Mouse (Mus musculus) frontal cortex, adult 2 months (tissue): ENCODE measurements around the gene Klf6. TPM values are rescaled to one million over a fixed set of nuclear protein-coding genes. Genes with fewer than 3 reads are reported as not detected.

Experiments used
- DNase-seq, 2 experiments: peaks; one replicate each; pipeline ENCODE4 v3.0.0; 2022; ENCODE audit warnings: low spot score in 1 of 2; ENCODE audit errors: extremely low spot score in 1 of 2
- polyA plus RNA-seq: library from polyadenylated mRNA; depleted of rRNA; stranded (reverse); fragments of >200 nt; gene quantifications from 2 replicates; pipeline ENCODE4 v1.2.3, GENCODE M21; 2012; rRNA removed

Klf6 gene
- 18.1 and 20.9 TPM in 2 replicates for polyA plus RNA-seq

DNA sequence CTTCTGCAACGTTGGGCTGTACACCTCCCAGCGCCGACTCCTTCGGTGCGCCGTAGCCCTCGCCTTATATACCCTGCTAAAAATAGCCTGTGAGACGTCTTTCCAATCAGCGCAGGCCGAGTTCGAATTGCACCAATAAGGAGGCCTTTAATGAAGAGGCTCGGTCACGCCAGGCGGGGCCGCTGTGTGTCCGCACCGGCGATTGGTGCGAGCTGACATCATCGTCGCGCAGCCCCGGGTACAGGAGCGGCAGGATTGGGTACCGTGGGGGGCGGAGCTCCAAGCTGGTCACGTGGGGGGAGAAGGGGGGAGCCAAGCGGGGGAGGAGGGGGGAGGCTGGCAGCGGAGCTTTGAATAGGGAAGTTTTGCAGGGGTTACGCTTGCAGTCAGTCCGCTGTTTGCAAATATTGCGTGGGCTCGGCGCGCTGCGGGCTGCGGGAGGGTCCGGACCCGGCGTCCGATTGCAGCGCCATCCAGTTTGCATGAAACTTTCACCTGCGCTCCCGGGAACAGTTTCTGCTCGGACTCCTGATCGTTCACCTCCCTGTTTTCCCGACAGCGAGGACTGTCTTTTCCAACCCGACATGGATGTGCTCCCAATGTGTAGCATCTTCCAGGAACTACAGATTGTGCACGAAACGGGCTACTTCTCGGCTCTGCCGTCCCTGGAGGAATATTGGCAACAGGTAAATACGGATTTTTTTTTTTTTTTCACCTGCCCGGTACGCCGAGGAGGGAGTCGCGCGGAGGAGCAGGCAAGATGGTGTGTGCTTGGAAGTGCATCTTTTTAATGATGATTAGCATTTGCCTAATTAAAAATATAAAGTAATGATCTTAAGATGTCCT lies at the start of gene Klf6:
Gene Klf6 (plus strand): TSS at position 326 of the 846 bp plus-strand sequence.
- peak; percentile 99 to 100 for DNase-seq

- no peak for DNase-seq
These were observed 47.8 kb upstream of the Klf6 start for GRCm38 (mm10) chr13:5813433-5813832.

- DNase-seq = no peak
These were observed 44.0 kb upstream of the Klf6 start for GRCm38 (mm10) chr13:5817250-5817649.

- no peak for DNase-seq
These were observed 42.1 kb upstream of the Klf6 start for GRCm38 (mm10) chr13:5819173-5819572.

DNA sequence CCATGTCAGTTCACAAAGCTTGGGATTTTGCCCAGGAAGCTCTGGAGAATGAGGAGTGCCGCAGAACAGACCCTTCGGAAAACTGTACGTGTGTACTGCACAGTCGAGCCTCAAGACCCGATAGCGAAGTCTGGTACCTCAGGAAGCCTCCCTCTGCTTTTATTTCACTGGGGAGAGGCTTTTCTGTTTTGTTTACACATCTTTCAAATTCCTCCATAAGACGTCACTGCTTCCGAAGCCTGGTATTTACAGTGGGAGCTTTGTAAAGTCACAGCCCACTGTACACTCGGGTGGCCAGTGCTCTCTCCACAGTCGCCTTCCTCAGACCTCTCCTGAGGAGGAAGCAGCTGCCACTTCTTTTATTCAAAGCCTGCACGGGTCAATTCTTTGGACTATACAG lies 38.7 kb upstream of the Klf6 start:
- DNase-seq = no peak

GRCm38 (mm10) chr13:5823150-5823549 lies 38.1 kb upstream of the Klf6 start:
- no peak for DNase-seq

DNA sequence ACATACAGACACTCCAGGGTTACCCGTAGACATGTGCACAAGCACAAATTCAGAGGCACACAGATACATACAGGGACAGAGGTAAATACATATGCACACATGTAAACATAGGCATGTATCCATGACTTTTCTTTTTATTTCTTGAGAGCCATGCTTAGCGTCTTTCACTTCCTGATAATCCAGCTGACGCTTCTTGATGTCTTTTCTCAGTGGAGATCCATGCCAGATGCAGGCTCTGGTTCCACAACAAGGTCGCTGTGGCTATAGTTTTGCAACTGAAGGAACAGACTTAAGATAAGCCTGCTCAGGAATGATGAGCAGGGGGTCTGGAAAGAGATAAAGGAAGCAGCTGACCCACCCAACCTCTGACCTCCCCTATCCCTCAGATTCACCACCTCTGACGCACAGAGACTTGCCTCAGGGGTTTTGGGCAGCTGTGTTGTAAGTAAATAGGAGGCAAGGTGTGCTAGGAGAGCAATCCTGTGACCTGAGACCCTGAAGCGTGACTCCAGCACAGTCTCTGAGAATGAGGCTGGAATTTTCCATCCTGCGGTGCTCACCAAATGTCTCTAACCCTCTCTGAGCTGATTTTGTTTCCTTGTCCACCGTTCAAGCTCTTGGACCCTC lies 37.0 kb upstream of the Klf6 start:
- no peak for DNase-seq

GRCm38 (mm10) chr13:5826170-5826827 lies 35.0 kb upstream of the Klf6 start:
- DNase-seq = no peak

DNA sequence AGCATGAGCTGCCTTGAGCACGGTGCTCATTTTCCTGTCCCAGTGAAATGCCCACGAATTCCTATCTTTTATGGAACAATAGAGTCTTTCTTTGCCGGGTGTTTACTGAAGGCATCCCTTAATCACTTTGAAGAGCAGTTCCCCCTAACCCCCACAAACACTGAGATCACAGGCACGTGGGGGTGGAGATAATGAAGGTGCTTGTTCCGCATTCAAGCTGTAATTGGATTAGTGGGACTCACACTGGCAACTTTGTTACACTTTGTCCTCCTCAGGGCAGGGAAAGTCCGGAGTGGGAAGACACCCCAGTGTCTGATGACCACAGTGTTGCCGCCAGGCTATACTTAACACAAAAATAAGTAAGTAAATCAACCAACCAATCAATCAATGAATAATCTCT lies 29.3 kb upstream of the Klf6 start:
- no peak for DNase-seq

- DNase-seq = peak in 1 of 2 experiments; percentile 26
These were observed 24.0 kb upstream of the Klf6 start for GRCm38 (mm10) chr13:5837174-5837777.

- no peak for DNase-seq
These were observed 19.9 kb upstream of the Klf6 start for GRCm38 (mm10) chr13:5841418-5841817.

DNA sequence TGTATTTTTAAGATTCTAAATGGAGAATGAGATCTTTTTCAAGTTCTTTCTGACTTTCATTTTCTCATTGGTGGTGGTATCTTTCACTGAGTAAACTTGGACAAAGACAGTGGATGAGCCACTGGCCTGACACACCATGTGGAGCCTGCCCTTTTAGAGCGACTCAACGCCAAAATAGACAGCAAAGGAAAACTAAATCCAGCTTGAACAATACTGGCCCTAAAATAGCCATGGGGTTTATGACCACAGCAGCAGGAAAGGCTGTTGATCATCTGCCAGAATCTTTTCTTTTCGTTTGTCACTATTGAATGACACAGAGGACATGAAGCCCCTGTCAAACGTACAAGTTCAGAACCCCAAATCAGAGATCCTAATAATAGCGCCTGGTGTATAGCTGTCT lies 18.4 kb upstream of the Klf6 start:
- DNase-seq = no peak

GRCm38 (mm10) chr13:5843829-5844228 lies 17.5 kb upstream of the Klf6 start:
- no peak for DNase-seq

DNA sequence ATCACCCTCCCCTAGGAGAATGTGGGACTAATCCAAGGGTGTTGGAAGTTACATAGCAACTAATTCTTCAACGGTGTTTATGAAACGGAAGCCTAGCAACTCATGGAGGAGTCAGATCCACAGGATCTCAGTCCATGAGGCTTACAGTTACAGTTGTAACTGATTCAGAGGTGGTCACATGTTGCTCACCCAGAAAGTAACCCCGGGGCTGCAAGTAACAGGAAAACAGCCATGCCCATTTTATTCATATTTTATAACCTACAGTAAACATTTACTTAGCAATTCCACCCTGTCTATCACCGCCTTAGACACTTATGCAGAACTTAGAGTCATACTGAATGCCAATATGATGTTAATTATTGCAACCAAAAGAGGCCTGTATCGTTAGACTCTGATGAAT lies 16.9 kb upstream of the Klf6 start:
- no peak for DNase-seq

DNA sequence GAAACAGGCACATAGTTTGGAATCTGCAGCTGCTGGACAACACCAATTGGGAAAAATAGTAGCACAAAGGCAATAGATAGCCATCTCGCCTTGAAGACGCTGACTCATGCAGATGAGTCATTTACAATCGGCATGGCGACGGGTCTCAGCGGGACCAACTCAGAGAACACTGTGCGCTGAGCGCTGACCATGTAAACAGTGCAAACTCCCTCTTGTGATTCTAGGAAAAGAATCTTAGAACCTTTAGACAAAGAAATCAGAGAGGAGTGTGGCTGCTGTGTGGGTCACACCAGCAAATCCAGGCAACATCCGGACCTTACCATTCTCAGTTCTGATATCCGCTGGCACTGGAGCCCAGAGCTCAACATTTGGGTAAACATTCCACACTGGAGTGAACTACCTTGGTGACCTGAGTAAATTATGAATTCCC lies 16.1 kb upstream of the Klf6 start:
- DNase-seq = peak in 1 of 2 experiments; percentile 22

GRCm38 (mm10) chr13:5845605-5846004 lies 15.7 kb upstream of the Klf6 start:
- no peak for DNase-seq

- no peak for DNase-seq
These were observed 14.4 kb upstream of the Klf6 start for GRCm38 (mm10) chr13:5846860-5847259.

DNA sequence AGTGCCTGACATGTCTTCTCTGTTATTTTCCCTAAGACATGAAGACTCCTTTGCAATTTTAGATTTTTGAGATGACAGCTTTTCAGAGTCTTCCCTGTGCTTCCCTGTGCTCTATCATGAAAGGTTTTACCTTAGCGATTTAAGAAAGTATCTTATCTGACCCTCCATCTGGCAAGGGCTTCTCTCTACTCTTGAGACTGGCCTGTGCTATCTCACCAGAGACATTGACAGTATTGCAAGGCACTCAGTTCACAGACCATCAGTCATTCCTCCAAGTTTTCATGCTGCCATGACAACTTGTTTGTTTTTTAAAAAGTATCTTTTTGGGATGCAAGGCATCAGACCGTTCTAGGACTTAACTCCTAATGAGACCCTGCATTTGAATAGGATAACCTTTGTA lies 13.5 kb upstream of the Klf6 start:
- DNase-seq = no peak

- peak in 1 of 2 experiments; percentile 70 for DNase-seq
These were observed 578 bp upstream of the Klf6 start for GRCm38 (mm10) chr13:5860651-5861156.

GRCm38 (mm10) chr13:5862003-5862625 lies 832 bp downstream of the Klf6 start:
- no peak for DNase-seq
